Mouse (Mus musculus) liver, adult 2 months (tissue): ENCODE results near the gene Aadacl2. TPM values are rescaled to one million over a fixed set of nuclear protein-coding genes. Genes with fewer than 3 reads are reported as not detected.

Source experiments
- DNase-seq: peaks from one replicate; pipeline ENCODE4 v3.0.0-alpha.2; 2011; ENCODE audit warnings: low read depth, low spot score; ENCODE audit errors: extremely low read depth
- H3K27ac ChIP-seq: fragments of 200-500 bp; replicated peaks from 2 replicates; pipeline ENCODE4 v1.5.1; 2012; ENCODE audit warnings: low read depth, mild to moderate bottlenecking, control low read depth, inconsistent platforms, low read length; ENCODE audit not compliant: insufficient read depth
- H3K27me3 ChIP-seq: fragments of 200-500 bp; 2 replicates; pipeline ENCODE4 v1.6.1; 2012; ENCODE audit warnings: mild to moderate bottlenecking, moderate library complexity, low read length, inconsistent platforms; ENCODE audit not compliant: control insufficient read depth, insufficient read depth
- H3K36me3 ChIP-seq: fragments of 200-500 bp; 2 replicates; pipeline ENCODE4 v1.6.1; 2012; ENCODE audit warnings: low read length, inconsistent platforms; ENCODE audit not compliant: control insufficient read depth, insufficient read depth
- H3K4me1 ChIP-seq: fragments of 200-500 bp; 2 replicates; pipeline ENCODE4 v1.6.1; 2011; ENCODE audit warnings: low read length; ENCODE audit not compliant: control insufficient read depth, insufficient read depth
- H3K4me3 ChIP-seq: fragments of 200-500 bp; 2 replicates; pipeline ENCODE4 v1.5.1; 2011; ENCODE audit warnings: low read depth, mild to moderate bottlenecking, control low read depth, low read length, moderate library complexity; ENCODE audit not compliant: insufficient read depth
- H3K79me2 ChIP-seq: fragments of 200-500 bp; 2 replicates; pipeline ENCODE4 v1.6.1; 2012; ENCODE audit warnings: inconsistent platforms, mild to moderate bottlenecking, low read length, moderate library complexity; ENCODE audit not compliant: control insufficient read depth, insufficient read depth
- H3K9ac ChIP-seq: fragments of 200-500 bp; 2 replicates; pipeline ENCODE4 v1.6.1; 2012; ENCODE audit warnings: low read depth, mild to moderate bottlenecking, control low read depth, inconsistent platforms, low read length
- CTCF ChIP-seq: fragments of 200-500 bp; IDR thresholded peaks from 2 replicates; pipeline ENCODE4 v1.5.1; 2011; ENCODE audit warnings: low read depth, low read length, control low read depth
- POLR2A ChIP-seq: fragments of 200-500 bp; IDR thresholded peaks from 2 replicates; pipeline ENCODE4 v1.6.1; 2011; ENCODE audit warnings: low read length, control low read depth; ENCODE audit not compliant: insufficient read depth; ENCODE audit errors: extremely low read depth
- WGBS: fragments of 180-500 bp; shearing (Covaris S2); methylation state at CpG from one replicate; pipeline ENCODE4 v1.1.7; 2018; 5-methylcytosine and 5-hydroxymethylcytosine counted together
- polyA plus RNA-seq: library from polyadenylated mRNA; depleted of rRNA; stranded (reverse); fragments of >200 nt; gene quantifications from 2 replicates; pipeline ENCODE4 v1.2.3, GENCODE M21; 2012; rRNA removed
- total RNA-seq: library from RNA; depleted of rRNA; stranded (reverse); fragments of >200 nt; gene quantifications from 2 replicates; pipeline ENCODE4 v1.2.3, GENCODE M21; 2014; rRNA removed

Gene Aadacl2
- total RNA-seq: not detected in 2 replicates
- polyA plus RNA-seq: not detected in 2 replicates

DNA sequence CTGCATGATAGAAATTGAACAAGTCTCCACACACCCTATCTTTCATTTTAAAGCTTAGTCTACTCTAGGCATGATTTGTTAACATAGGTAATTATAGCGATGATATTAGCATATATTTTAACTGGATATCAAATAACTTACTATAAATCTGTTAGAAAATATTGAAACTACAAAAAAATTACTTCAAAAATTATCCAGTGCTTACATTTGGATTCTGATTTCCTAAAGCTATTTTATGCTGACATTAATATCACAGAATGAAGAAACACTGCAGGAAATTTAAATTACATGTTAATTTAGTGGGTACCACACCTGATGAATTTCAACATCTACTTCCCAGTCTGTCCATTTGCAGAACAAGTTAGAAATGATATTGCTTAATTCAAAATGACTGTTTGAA lies at the start of gene Aadacl2:
Gene Aadacl2 (plus strand): TSS at position 301 of the 400 bp plus-strand sequence.
- Histone ChIP-seq H3K27me3 (no peaks in the 10 kb centered on the region), H3K9ac (no peak within 1 kb of the TSS), H3K4me3 (no peak within 1 kb of the TSS), H3K4me1 (no peaks in the 10 kb centered on the region), H3K27ac (no peak within 1 kb of the TSS), H3K79me2 (no peaks in the 10 kb centered on the region), H3K36me3 (no peaks in the 10 kb centered on the region)
- no peak for DNase-seq
- TF ChIP-seq POLR2A (no peak), CTCF (no peak)
- WGBS: 80% methylated on average over 1 of the region's 1 CpGs

GRCm38 (mm10) chr3:59970891-59971290 lies 35.7 kb upstream of the Aadacl2 start:
- no peak overlapping the region for H3K27ac ChIP-seq
- TF ChIP-seq POLR2A (no peak), CTCF (no peak)
- no peaks in the 10 kb centered on the region for H3K27me3 ChIP-seq
- no peak overlapping the region for H3K9ac ChIP-seq
- H3K4me1 ChIP-seq: no peaks in the 10 kb centered on the region
- no peak overlapping the region for H3K4me3 ChIP-seq
- no peaks in the 10 kb centered on the region for H3K79me2 ChIP-seq
- no peak for DNase-seq
- no peaks in the 10 kb centered on the region for H3K36me3 ChIP-seq
- 94% methylated on average over 5 of the region's 5 CpGs for WGBS

DNA sequence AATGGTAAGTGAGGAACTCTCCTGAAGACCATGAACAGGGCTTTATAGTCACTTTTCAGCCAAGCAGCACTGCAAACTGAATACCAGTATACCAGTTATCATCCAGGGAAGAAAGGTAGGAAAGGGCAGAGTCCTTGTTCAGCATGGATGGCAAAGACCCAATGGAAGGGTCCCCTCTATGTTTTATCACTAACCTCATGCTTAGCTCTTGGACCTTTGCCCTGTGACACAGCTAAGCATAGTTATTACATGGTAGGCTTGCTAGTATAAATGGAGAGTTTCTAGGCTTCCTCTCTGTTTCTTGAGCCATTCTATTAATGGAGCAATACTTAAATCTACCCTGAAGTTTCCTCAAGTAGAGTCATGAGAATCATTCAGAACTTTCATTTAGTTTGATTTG lies 32.0 kb upstream of the Aadacl2 start:
- no peak overlapping the region for H3K4me3 ChIP-seq

GRCm38 (mm10) chr3:60003622-60004021 lies 2.9 kb upstream of the Aadacl2 start:
- no peaks in the 10 kb centered on the region for H3K79me2 ChIP-seq
- H3K4me3 ChIP-seq: no peak overlapping the region
- no peak for TF ChIP-seq POLR2A
- TF ChIP-seq CTCF: no peak
- H3K27ac ChIP-seq: no peak overlapping the region
- no peaks in the 10 kb centered on the region for H3K27me3 ChIP-seq
- no peak for DNase-seq
- no peaks in the 10 kb centered on the region for H3K36me3 ChIP-seq
- no peak overlapping the region for H3K9ac ChIP-seq
- H3K4me1 ChIP-seq: no peaks in the 10 kb centered on the region

More for the DNA sequence above, 32.0 kb upstream of the Aadacl2 start:
- Histone ChIP-seq H3K4me1 (no peaks in the 10 kb centered on the region), H3K27me3 (no peaks in the 10 kb centered on the region), H3K9ac (no peak overlapping the region), H3K27ac (no peak overlapping the region), H3K79me2 (no peaks in the 10 kb centered on the region), H3K36me3 (no peaks in the 10 kb centered on the region)
- DNase-seq: no peak
- TF ChIP-seq POLR2A: no peak
- TF ChIP-seq CTCF: no peak

DNA sequence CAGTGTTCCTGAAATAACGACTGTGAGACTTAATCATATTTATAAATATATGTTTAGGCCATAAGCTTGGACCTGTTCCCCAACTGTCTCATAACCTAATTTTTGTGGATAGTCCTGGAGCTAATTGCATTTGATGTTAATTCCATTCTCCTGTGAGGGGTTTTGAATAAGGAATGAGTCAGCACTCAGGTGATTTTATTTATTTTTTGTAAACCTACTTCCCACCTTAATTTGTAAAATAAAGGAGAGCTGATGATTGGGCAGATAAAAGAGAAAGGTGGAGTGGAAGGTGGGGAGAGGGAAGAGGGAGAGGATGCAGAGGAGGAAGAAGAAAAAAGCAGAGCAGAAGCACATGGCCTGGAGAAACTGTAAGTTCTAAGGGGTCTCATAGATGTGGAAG lies 18.9 kb downstream of the Aadacl2 start, which contains the start of gene Aadac:
Gene Aadac (plus strand): TSS at position 301 of the 400 bp plus-strand sequence.
- Histone ChIP-seq H3K27me3 (no peaks in the 10 kb centered on the region), H3K4me3 (no peak within 1 kb of the TSS), H3K4me1 (no peaks in the 10 kb centered on the region), H3K79me2 (no peaks in the 10 kb centered on the region), H3K9ac (no peak within 1 kb of the TSS), H3K36me3 (no peaks in the 10 kb centered on the region), H3K27ac (no peak within 1 kb of the TSS)
- no peak for TF ChIP-seq CTCF
- DNase-seq: no peak
- 80% methylated on average over 1 of the region's 1 CpGs for WGBS

- Histone ChIP-seq H3K4me3 (peak overlapping the region; percentile 82; the same call in 1 of the 2 replicates), H3K9ac (no peak overlapping the region), H3K79me2 (peaks cover 4% of the 10 kb centered on the region; the same call in 1 of the 2 replicates), H3K36me3 (peaks cover 7% of the 10 kb centered on the region), H3K27me3 (no peaks in the 10 kb centered on the region), H3K4me1 (peaks cover 15% of the 10 kb centered on the region), H3K27ac (no peak overlapping the region)
- no peak for TF ChIP-seq POLR2A
- no peak for TF ChIP-seq CTCF
- WGBS: 17% methylated on average over 4 of the region's 4 CpGs
- DNase-seq: peak; percentile 98
These were observed 25.0 kb downstream of the Aadacl2 start for GRCm38 (mm10) chr3:60031511-60031910.
